Mouse (Mus musculus) bone marrow macrophage, adult 2 months (primary cell): ENCODE measurements around the gene Thsd4. TPM values are rescaled to one million over a fixed set of nuclear protein-coding genes. Genes with fewer than 3 reads are reported as not detected.

Experiments
- H3K27ac ChIP-seq: 2 replicates; pipeline ENCODE4 v1.5.1; 2012; ENCODE audit warnings: low read depth, low read length; ENCODE audit not compliant: insufficient read depth
- H3K4me1 ChIP-seq: 2 replicates; pipeline ENCODE4 v1.6.1; 2012; ENCODE audit warnings: low read length; ENCODE audit not compliant: control insufficient read depth, insufficient read depth
- H3K4me3 ChIP-seq: 2 replicates; pipeline ENCODE4 v1.5.1; 2012; ENCODE audit warnings: mild to moderate bottlenecking, low read length, moderate library complexity; ENCODE audit not compliant: insufficient read depth
- CTCF ChIP-seq: IDR thresholded peaks from 2 replicates; pipeline ENCODE4 v1.5.1; 2012; ENCODE audit warnings: low read depth, mild to moderate bottlenecking, low read length, moderate library complexity
- POLR2A ChIP-seq: IDR thresholded peaks from 2 replicates; pipeline ENCODE4 v1.6.1; 2012; ENCODE audit warnings: mild to moderate bottlenecking, low read depth, low read length, borderline replicate concordance
- polyA plus RNA-seq: library from polyadenylated mRNA; stranded (reverse); fragments of >200 nt; gene quantifications from 2 replicates; pipeline ENCODE4 v1.2.4, GENCODE M21; 2012; ENCODE audit not compliant: missing spikeins, insufficient read depth, insufficient read length

Thsd4 gene
- polyA plus RNA-seq, 1 experiment: 0.09 TPM

DNA sequence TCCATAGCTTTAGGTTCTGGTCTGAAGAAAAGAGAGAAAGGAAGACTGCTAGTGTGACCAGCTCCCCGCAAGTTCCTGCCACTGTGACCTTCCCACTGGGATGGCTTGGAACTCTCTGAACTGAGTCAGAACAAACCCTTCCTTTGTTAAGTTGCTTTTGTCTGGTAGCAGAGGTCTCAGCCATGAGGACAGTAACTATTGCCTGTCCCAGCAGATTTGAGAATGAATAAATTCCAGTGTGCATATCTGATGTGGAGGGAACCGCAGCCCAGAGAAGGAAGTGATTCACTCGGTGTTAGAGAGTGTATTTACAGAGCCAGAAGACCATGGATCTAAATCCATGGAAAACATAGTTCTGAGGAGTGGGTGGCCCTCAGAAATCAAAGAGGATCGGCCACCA lies 169.5 kb downstream of the Thsd4 start:
- Histone ChIP-seq H3K27ac (no peak overlapping the region), H3K4me1 (no peaks in the 10 kb centered on the region), H3K4me3 (no peak overlapping the region)
- no peak for TF ChIP-seq POLR2A
- no peak for TF ChIP-seq CTCF

DNA sequence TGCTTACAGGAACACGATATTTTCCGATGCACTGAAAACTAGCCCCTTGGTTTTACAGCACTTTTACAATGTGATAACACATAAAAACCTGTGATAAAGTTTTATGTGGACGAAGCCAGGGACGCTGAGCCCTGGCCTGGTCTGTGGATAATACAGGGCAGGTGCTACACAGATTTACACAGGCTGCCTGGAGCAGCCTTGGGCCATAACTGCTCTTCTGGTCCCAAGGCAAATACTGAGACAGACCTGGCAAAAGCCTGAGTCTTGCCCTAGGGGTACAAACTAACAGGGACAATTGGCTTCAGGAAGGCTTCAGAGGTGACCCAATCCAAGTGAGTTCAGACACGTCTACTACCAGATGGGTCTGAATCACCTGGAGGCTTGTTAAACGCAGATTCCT lies 170.7 kb downstream of the Thsd4 start:
- H3K4me3 ChIP-seq: no peak overlapping the region
- H3K27ac ChIP-seq: no peak overlapping the region
- TF ChIP-seq POLR2A (no peak), CTCF (no peak)
- no peaks in the 10 kb centered on the region for H3K4me1 ChIP-seq

DNA sequence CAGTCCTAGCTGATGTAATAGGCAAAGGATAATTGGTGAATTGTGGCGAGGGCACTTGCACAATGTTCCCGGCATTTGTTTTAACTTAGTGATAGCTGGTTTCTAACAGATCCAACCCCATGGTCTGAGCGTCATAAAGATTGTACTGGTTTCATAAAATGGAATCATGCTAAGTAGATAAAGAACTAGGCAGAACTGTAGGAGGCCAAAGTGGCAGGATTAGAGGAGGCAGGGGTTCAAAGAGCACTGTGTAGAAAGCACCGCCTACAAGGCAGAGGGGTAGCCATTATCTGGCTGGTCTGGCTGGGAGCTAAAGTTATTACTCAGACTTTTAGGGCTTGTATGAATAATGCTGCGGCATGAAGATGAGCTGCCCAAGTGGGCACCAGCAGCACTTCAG lies 185.7 kb downstream of the Thsd4 start:
- no peak overlapping the region for H3K4me3 ChIP-seq
- TF ChIP-seq POLR2A (no peak), CTCF (no peak)
- no peaks in the 10 kb centered on the region for H3K4me1 ChIP-seq
- H3K27ac ChIP-seq: no peak overlapping the region

DNA sequence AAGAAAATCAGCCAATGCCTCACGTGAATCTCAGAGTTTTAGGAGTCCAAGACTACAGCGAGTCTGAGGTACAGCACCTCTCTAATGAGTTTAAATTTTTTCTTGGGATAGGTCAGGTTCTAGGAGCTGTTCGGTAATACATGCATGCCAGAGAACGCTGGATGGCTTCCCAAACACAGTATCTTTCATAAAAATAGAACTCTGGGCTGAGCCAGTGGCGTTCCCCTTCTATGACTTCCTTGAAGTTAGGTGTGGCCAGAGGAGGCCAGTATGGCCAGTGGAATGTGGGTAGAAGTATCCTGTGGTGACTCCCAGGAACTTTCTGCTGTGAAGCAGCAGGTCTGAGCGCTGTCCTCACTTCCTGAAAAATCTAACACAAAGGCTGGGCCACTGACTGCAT lies 186.4 kb downstream of the Thsd4 start:
- H3K4me3 ChIP-seq: no peak overlapping the region
- H3K27ac ChIP-seq: no peak overlapping the region
- TF ChIP-seq CTCF (no peak), POLR2A (no peak)
- no peaks in the 10 kb centered on the region for H3K4me1 ChIP-seq

DNA sequence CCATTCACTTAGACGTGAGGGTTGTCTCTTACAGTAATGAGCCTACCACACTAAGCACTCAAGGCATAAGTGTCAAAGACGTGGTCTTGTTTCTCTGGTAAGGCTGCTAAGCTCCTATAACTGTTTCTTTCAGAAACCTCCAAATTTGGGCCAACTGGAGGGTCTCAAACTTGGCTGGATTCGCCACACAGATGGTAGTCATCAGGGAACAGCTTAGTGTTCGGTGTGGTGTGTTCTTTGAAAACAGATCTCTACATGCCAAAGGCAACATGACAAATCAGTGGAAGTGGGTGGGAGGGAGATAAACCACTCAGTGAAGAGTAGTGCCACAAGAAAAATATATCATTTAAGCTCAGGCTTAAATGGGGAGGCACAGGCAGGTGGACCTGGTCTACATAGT lies 191.9 kb downstream of the Thsd4 start:
- no peaks in the 10 kb centered on the region for H3K4me1 ChIP-seq
- H3K27ac ChIP-seq: no peak overlapping the region
- H3K4me3 ChIP-seq: no peak overlapping the region
- TF ChIP-seq POLR2A (no peak), CTCF (no peak)

DNA sequence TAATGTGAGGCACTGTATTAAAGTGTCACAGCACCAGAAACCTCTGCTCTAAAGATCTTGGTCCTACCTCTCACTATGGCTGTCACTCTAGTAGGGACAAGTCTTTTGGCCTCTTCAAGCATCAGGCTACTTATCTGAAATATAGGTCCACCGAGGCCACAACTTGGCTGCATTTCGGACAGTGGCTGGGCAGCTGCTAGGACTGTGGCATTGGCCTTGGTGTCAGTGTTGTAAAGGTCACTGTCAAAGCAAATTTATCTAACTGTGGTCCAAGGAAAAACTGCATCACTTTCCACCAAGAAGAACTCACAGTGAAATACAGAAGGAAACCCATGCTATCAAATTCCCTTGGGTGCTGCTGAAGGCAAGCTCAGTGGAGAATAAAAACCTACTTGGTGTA lies 197.1 kb downstream of the Thsd4 start:
- TF ChIP-seq CTCF (no peak), POLR2A (no peak)
- Histone ChIP-seq H3K4me1 (no peaks in the 10 kb centered on the region), H3K27ac (no peak overlapping the region), H3K4me3 (no peak overlapping the region)

DNA sequence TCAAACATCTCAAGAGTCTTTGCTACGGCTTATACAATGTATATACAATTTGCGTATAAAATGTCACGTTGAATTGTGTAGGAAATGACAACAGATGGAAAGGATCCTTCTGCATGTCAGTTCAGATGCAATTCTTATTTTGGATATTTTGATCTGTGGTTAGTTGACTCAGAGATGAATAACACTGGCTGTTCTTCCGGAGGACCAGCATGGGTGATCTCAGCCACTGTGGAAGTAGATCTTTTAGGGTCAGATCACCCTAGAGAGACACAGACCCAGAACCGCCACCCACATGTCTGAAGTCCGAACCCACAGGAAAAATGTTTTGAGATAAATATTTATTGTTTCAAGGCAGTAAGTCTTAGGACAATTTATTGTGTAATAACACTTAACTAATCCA lies 198.4 kb downstream of the Thsd4 start:
- TF ChIP-seq POLR2A (no peak), CTCF (no peak)
- Histone ChIP-seq H3K4me1 (no peaks in the 10 kb centered on the region), H3K4me3 (no peak overlapping the region), H3K27ac (no peak overlapping the region)

DNA sequence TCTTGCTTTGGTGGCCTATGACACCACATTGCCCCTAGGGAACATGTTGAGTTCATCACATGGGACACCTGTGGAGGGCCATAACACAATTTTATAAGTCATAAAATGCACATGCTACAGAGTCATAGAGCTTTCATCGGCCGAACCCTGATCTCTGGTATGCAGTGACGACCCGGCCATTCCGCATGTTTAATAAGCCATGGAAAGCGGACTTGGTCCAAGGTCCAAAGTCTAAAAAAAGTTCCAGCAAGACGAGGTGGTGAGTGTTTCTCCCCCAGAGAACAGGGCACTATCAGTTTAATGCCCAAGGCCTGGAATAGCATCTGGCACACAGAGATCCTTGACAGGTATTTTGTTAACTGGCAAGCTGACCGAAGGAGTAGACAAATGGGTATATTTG lies 204.6 kb downstream of the Thsd4 start:
- Histone ChIP-seq H3K4me1 (no peaks in the 10 kb centered on the region), H3K27ac (no peak overlapping the region), H3K4me3 (no peak overlapping the region)
- TF ChIP-seq CTCF (no peak), POLR2A (no peak)

DNA sequence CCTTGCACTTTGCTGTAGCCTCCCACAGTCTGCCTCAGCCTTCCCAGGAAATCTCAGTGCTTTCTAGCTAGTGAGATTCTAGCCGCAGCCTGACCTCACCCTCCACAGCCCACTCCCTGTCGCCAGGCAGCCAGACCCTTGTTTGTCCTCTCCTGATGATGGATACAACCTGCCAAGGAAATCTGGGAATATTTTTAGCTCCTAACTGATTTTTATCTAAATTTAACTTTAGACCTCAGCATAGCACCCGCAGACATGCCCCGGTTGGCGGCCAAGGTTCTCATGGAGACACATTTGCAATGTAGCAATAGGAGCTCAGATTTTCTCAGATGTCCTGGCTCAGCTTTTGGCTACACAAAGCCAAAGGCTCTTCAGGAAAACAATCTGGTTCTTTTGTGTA lies 205.3 kb downstream of the Thsd4 start:
- TF ChIP-seq POLR2A (no peak), CTCF (no peak)
- H3K27ac ChIP-seq: no peak overlapping the region
- H3K4me1 ChIP-seq: no peaks in the 10 kb centered on the region
- H3K4me3 ChIP-seq: no peak overlapping the region

DNA sequence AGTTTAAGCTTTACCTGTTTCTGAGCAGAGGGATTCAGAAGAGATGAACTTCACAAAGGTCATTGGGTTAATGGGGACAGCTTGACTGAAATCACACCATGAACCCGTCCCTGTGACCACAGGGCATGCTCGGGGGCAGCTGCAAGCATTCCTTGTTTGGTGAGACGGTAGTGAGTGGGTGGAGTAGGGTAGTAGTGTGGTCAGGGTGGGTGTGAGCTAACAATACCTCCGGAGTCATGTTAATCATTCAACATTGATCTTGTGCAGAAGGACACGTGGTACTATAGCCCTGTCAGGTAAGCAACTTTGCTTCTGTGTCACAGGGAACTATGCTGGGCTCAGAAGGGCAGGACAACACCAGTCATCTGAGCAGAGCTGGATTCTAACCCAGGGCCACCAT lies 206.3 kb downstream of the Thsd4 start:
- Histone ChIP-seq H3K4me3 (no peak overlapping the region), H3K27ac (no peak overlapping the region), H3K4me1 (no peaks in the 10 kb centered on the region)
- TF ChIP-seq POLR2A (no peak), CTCF (no peak)

DNA sequence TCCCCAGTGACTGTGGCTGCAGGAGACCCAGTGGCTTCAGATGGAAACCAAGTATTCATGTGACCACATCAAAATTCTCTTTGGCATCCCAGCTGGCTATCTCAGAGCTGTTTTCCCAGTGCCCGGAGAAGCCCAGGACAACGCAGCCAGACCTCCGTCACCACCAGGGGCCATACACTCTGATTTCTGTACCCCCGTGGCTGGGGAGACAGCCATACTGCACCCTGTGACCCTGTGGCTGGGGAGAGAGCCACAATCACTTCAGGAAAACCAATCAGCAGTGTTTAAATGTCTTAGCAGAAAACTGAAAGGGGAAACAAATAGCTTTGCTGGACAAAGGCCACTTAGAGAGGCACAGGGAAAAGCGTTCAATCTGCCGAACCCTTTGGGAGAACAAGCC lies 208.2 kb downstream of the Thsd4 start:
- H3K27ac ChIP-seq: no peak overlapping the region
- TF ChIP-seq CTCF (no peak), POLR2A (no peak)
- no peak overlapping the region for H3K4me3 ChIP-seq
- H3K4me1 ChIP-seq: no peaks in the 10 kb centered on the region

DNA sequence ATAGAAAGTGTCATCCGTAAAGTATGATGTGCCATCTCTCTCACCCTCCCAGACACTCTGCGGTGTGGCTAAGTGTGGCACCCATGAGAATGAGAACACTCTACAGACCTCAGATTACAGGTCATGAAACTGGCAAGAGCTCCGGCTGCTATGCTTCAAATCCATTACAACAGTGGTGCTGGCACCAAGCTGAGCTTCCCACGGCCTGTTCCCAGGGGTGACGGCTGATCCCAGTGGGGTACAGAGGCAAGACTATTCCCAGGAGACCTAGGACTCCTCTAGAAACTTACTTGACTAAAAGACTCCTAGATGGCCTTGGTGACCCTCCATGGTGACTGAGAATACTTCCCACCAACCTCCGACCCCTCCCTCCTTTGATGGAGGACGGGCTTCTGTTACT lies 209.2 kb downstream of the Thsd4 start:
- no peak for TF ChIP-seq POLR2A
- no peak for TF ChIP-seq CTCF
- Histone ChIP-seq H3K4me3 (no peak overlapping the region), H3K27ac (no peak overlapping the region), H3K4me1 (no peaks in the 10 kb centered on the region)
